Mouse (Mus musculus): Measurements from ENCODE around the gene Krt8.

The Krt8 gene

GRCm38 (mm10) chr15:101974083-101974845, 30.0 kb downstream of the Krt8 start:
- DNase-seq: no peak

GRCm38 (mm10) chr15:101973414-101974077, 30.7 kb downstream of the Krt8 start:
- peak; percentile 89 to 97 for DNase-seq

GRCm38 (mm10) chr15:101970536-101970935, 33.7 kb downstream of the Krt8 start:
- DNase-seq: peak in 1 of 2 experiments; percentile 54

- no peak for DNase-seq
These were observed 37.5 kb downstream of the Krt8 start for GRCm38 (mm10) chr15:101966808-101967207.

- DNase-seq: no peak
These were observed 45.4 kb downstream of the Krt8 start for GRCm38 (mm10) chr15:101958891-101959290.

- DNase-seq: no peak
These were observed 50.1 kb downstream of the Krt8 start, which contains the start of gene Krt78 for GRCm38 (mm10) chr15:101954187-101954586. Krt78 (minus strand) TSS chr15:101954287.

GRCm38 (mm10) chr15:101952733-101953474, 51.4 kb downstream of the Krt8 start:
- DNase-seq: no peak

All from kidney, adult 8-10 months (tissue).